Mouse (Mus musculus) urinary bladder, adult 18-20 months (tissue): ENCODE measurements around the gene Hunk.

Experiments
- DNase-seq, 2 experiments: peaks; one replicate each; pipeline ENCODE4 v3.0.0; 2022; ENCODE audit warnings: low spot score in 2 of 2, mixed read lengths in 2 of 2

Gene Hunk

GRCm38 (mm10) chr16:90390731-90391130 is 4.9 kb downstream of the Hunk start:
- no peak for DNase-seq

- DNase-seq, result no peak
These were observed 8.9 kb downstream of the Hunk start for GRCm38 (mm10) chr16:90394761-90395160.

- DNase-seq, result no peak
These were observed 10.3 kb downstream of the Hunk start for GRCm38 (mm10) chr16:90395996-90396556.

GRCm38 (mm10) chr16:90396882-90397281 is 11.1 kb downstream of the Hunk start:
- DNase-seq, result no peak

- no peak for DNase-seq
These were observed 14.5 kb downstream of the Hunk start for GRCm38 (mm10) chr16:90400314-90400713.

- no peak for DNase-seq
These were observed 15.3 kb downstream of the Hunk start for GRCm38 (mm10) chr16:90400906-90401666.

- no peak for DNase-seq
These were observed 16.5 kb downstream of the Hunk start for GRCm38 (mm10) chr16:90402292-90402691.

- DNase-seq, result no peak
These were observed 19.4 kb downstream of the Hunk start for GRCm38 (mm10) chr16:90405195-90405594.

GRCm38 (mm10) chr16:90405599-90405998 is 19.8 kb downstream of the Hunk start:
- no peak for DNase-seq

GRCm38 (mm10) chr16:90407541-90408289 is 21.9 kb downstream of the Hunk start:
- no peak for DNase-seq

GRCm38 (mm10) chr16:90412096-90413082 is 26.6 kb downstream of the Hunk start:
- DNase-seq, result no peak

GRCm38 (mm10) chr16:90416621-90417020 is 30.8 kb downstream of the Hunk start:
- DNase-seq, result no peak

- no peak for DNase-seq
These were observed 32.8 kb downstream of the Hunk start for GRCm38 (mm10) chr16:90418661-90419060.

GRCm38 (mm10) chr16:90421145-90421544 is 35.3 kb downstream of the Hunk start:
- DNase-seq, result no peak

- DNase-seq, result no peak
These were observed 35.7 kb downstream of the Hunk start for GRCm38 (mm10) chr16:90421551-90421950.

- peak in 1 of 2 experiments; percentile 5 for DNase-seq
These were observed 36.3 kb downstream of the Hunk start for GRCm38 (mm10) chr16:90422108-90422529.

GRCm38 (mm10) chr16:90423898-90424297 is 38.1 kb downstream of the Hunk start:
- DNase-seq, result no peak

GRCm38 (mm10) chr16:90424391-90424790 is 38.6 kb downstream of the Hunk start:
- DNase-seq, result no peak

GRCm38 (mm10) chr16:90426234-90426633 is 40.4 kb downstream of the Hunk start:
- no peak for DNase-seq

GRCm38 (mm10) chr16:90427838-90428630 is 42.2 kb downstream of the Hunk start:
- no peak for DNase-seq

- no peak for DNase-seq
These were observed 47.7 kb downstream of the Hunk start for GRCm38 (mm10) chr16:90433551-90433950.
